8 mouse cellular contexts compared by ENCODE assay signal in genomic region chr1:135781220-135781619, GRCm38 (mm10). TPM values are rescaled to one million over a fixed set of nuclear protein-coding genes. Genes with fewer than 3 reads are reported as not detected.
A peak's percentile ranks its signal among the peaks of the same experiment; 100 is the strongest.
DNase-seq lines count a peak whose midpoint lies in the region; ATAC-seq and TF ChIP-seq lines count a peak whose summit lies in the region.

No protein-coding gene starts in this region.

- peak; percentile 93 for TF ChIP-seq EP300 in heart, adult 2 months (IDR thresholded peaks at IDR 0.05; ENCODE audit: insufficient read depth, low read depth, low read length)

- H3K27ac ChIP-seq in heart, adult 2 months: no peak overlapping the region
- H3K27ac ChIP-seq in kidney, adult 2 months (ENCODE audit: insufficient read depth, low read depth, low read length): no peak overlapping the region
- H3K27ac ChIP-seq in limb, embryonic 12.5 days: no peak overlapping the region
- no peak overlapping the region for H3K27ac ChIP-seq in stomach, embryonic 16.5 days (ENCODE audit: low read length)

- intact Hi-C loops in heart, adult 2 months (cut with DNase I): loop anchor here (1.0 kb wide), 2 partner anchors 28 to 62 kb away; no protein-coding TSS in a partner anchor

- TF ChIP-seq POLR2A in heart, adult 2 months (IDR thresholded peaks at IDR 0.05; ENCODE audit: insufficient read depth, low read depth, low read length): no peak
- TF ChIP-seq POLR2A in kidney, adult 2 months (IDR thresholded peaks at IDR 0.05; ENCODE audit: low read depth, low read length): no peak

- TF ChIP-seq CTCF in heart, adult 2 months (IDR thresholded peaks at IDR 0.05): peak; percentile 89
- peak; percentile 96 for TF ChIP-seq CTCF in kidney, adult 2 months (conservative IDR thresholded peaks at IDR 0.05; ENCODE audit: insufficient read depth, insufficient read length, low read depth, low read length)

- peak; percentile 64 for ATAC-seq in limb, embryonic 12.5 days (ENCODE audit: insufficient number of reproducible peaks, insufficient read depth, low FRiP score, low TSS enrichment, low read depth)
- ATAC-seq in stomach, embryonic 16.5 days (ENCODE audit: insufficient read depth, low FRiP score): peak; percentile 59

- H3K79me2 ChIP-seq in heart, adult 2 months (replicated peaks; ENCODE audit: control insufficient read depth, insufficient read depth, low read length): no peaks in the 10 kb centered on the region

- H3K27me3 ChIP-seq in heart, adult 2 months (ENCODE audit: control insufficient read depth, insufficient read depth, low read length): no peaks in the 10 kb centered on the region
- no peaks in the 10 kb centered on the region for H3K27me3 ChIP-seq in kidney, adult 2 months (replicated peaks; ENCODE audit: control insufficient read depth, insufficient read depth, low read length)
- no peaks in the 10 kb centered on the region for H3K27me3 ChIP-seq in limb, embryonic 12.5 days
- H3K27me3 ChIP-seq in stomach, embryonic 16.5 days (ENCODE audit: control insufficient read depth, insufficient read depth, low read length): no peaks in the 10 kb centered on the region

- DNase-seq in 3T3-L1 (ENCODE audit: low read depth, low spot score): peak; percentile 86
- peak; percentile 74 for DNase-seq in adrenal gland, adult 2 months
- DNase-seq in embryo, embryonic 9.5 days (ENCODE audit: extremely low spot score): peak; percentile 77
- peak; percentile 76 to 86 for DNase-seq in heart, adult 2 months
- DNase-seq in kidney, adult 2 months: peak; percentile 72
- peak; percentile 79 for DNase-seq in naive thymus-derived CD4-positive, alpha-beta T cell, adult 2 months (ENCODE audit: low read depth)

- H3K4me1 ChIP-seq in heart, adult 2 months (ENCODE audit: control insufficient read depth, insufficient read depth, low read length): peaks cover 14% of the 10 kb centered on the region
- H3K4me1 ChIP-seq in kidney, adult 2 months (ENCODE audit: control insufficient read depth, insufficient read depth, low read length): no peaks in the 10 kb centered on the region
- H3K4me1 ChIP-seq in limb, embryonic 12.5 days (replicated peaks): peaks cover 21% of the 10 kb centered on the region
- peaks cover 22% of the 10 kb centered on the region for H3K4me1 ChIP-seq in stomach, embryonic 16.5 days (ENCODE audit: control insufficient read depth, insufficient read depth, low read length)

- H3K4me3 ChIP-seq in heart, adult 2 months: no peak overlapping the region
- H3K4me3 ChIP-seq in kidney, adult 2 months (ENCODE audit: insufficient read depth, low read depth, low read length): no peak overlapping the region
- no peak overlapping the region for H3K4me3 ChIP-seq in limb, embryonic 12.5 days (replicated peaks)
- no peak overlapping the region for H3K4me3 ChIP-seq in stomach, embryonic 16.5 days (replicated peaks; ENCODE audit: low read length)

- H3K4me2 ChIP-seq in limb, embryonic 12.5 days: no peak overlapping the region
- no peak overlapping the region for H3K4me2 ChIP-seq in stomach, embryonic 16.5 days (ENCODE audit: low read depth, low read length)

- no peak overlapping the region for H3K9ac ChIP-seq in heart, adult 2 months (ENCODE audit: low read depth, low read length)
- no peak overlapping the region for H3K9ac ChIP-seq in limb, embryonic 12.5 days (replicated peaks)
- H3K9ac ChIP-seq in stomach, embryonic 16.5 days (ENCODE audit: low read length): 0 out of 2 replicates have a peak overlapping the region, but pooled peaks have one; percentile 32

- no peaks in the 10 kb centered on the region for H3K9me3 ChIP-seq in limb, embryonic 12.5 days
- H3K9me3 ChIP-seq in stomach, embryonic 16.5 days (replicated peaks; ENCODE audit: control insufficient read depth, low read length): no peaks in the 10 kb centered on the region

- no peaks in the 10 kb centered on the region for H3K36me3 ChIP-seq in heart, adult 2 months (ENCODE audit: control insufficient read depth, insufficient read depth, low read length)
- H3K36me3 ChIP-seq in kidney, adult 2 months (ENCODE audit: control insufficient read depth, insufficient read depth, low read length): no peaks in the 10 kb centered on the region
- no peaks in the 10 kb centered on the region for H3K36me3 ChIP-seq in limb, embryonic 12.5 days
- no peaks in the 10 kb centered on the region for H3K36me3 ChIP-seq in stomach, embryonic 16.5 days (ENCODE audit: control insufficient read depth, insufficient read depth, low read length)

- WGBS in heart, adult 2 months: 11% methylated on average over 13 of the region's 13 CpGs
- WGBS in kidney, adult 2 months: 13% methylated on average over 13 of the region's 13 CpGs
- 15% methylated on average over 13 of the region's 13 CpGs for WGBS in limb, embryonic 12.5 days
- 14% methylated on average over 13 of the region's 13 CpGs for WGBS in stomach, embryonic 16.5 days

RNA-seq across cellular contexts. Expression of gene Tnni1, which starts 2.0 kb away (rescaled TPM):
- total RNA-seq in adrenal gland, adult 2 months (2021): not detected
- 0.15 and 0.28 TPM in 2 replicates for polyA plus RNA-seq in adrenal gland, adult 2 months (2012; rRNA removed)
- 1 to 10 TPM in 1 of 2 experiments, under 1 TPM in 1; 0.84 to 1.1 TPM for total RNA-seq in heart, adult 2 months (2021)
- 1.3 and 2.5 TPM in 2 replicates for polyA plus RNA-seq in heart, adult 2 months (2012; rRNA removed)
- 5.8 TPM in 1 of 2 replicates, not detected in the other for polyA plus RNA-seq in kidney, adult 2 months (2012; rRNA removed)
- polyA plus RNA-seq in limb, embryonic 12.5 days (2016; fragmentation: Nextera tagmentation; extraction: Ambion mirVana): 89.0 and 101 TPM in 2 replicates
- polyA plus RNA-seq in stomach, embryonic 16.5 days (2015; fragmentation: Nextera tagmentation; extraction: Ambion mirVana): 6.2 and 84.9 TPM in 2 replicates

RNA-seq across cellular contexts. Expression of gene Phlda3, which starts 15.3 kb away (rescaled TPM):
- 10 to 100 TPM; 35.1 to 83.1 TPM for total RNA-seq in adrenal gland, adult 2 months (2021)
- polyA plus RNA-seq in adrenal gland, adult 2 months (2012; rRNA removed): 119 and 180 TPM in 2 replicates
- 10 to 100 TPM in 1 of 2 experiments, 1 to 10 TPM in 1; 8.4 to 11.5 TPM for total RNA-seq in heart, adult 2 months (2021)
- polyA plus RNA-seq in heart, adult 2 months (2012; rRNA removed): 23.3 and 36.8 TPM in 2 replicates
- polyA plus RNA-seq in kidney, adult 2 months (2012; rRNA removed): 37.2 and 40.0 TPM in 2 replicates
- 43.6 and 43.7 TPM in 2 replicates for polyA plus RNA-seq in limb, embryonic 12.5 days (2016; fragmentation: Nextera tagmentation; extraction: Ambion mirVana)
- 77.4 and 80.5 TPM in 2 replicates for polyA plus RNA-seq in stomach, embryonic 16.5 days (2015; fragmentation: Nextera tagmentation; extraction: Ambion mirVana)

RNA-seq across cellular contexts. Expression of gene Lad1, which starts 37.2 kb away (rescaled TPM):
- total RNA-seq in adrenal gland, adult 2 months (2021): under 1 TPM; 0.14 to 0.17 TPM
- polyA plus RNA-seq in adrenal gland, adult 2 months (2012; rRNA removed): 0.38 and 0.40 TPM in 2 replicates
- 1 to 10 TPM; 7.2 to 7.3 TPM for total RNA-seq in heart, adult 2 months (2021)
- 13.2 and 16.2 TPM in 2 replicates for polyA plus RNA-seq in heart, adult 2 months (2012; rRNA removed)
- polyA plus RNA-seq in kidney, adult 2 months (2012; rRNA removed): 114 and 145 TPM in 2 replicates
- polyA plus RNA-seq in limb, embryonic 12.5 days (2016; fragmentation: Nextera tagmentation; extraction: Ambion mirVana): 5.2 and 5.3 TPM in 2 replicates
- 109 and 142 TPM in 2 replicates for polyA plus RNA-seq in stomach, embryonic 16.5 days (2015; fragmentation: Nextera tagmentation; extraction: Ambion mirVana)

RNA-seq across cellular contexts. Expression of gene Tnnt2, which starts 54.9 kb away (rescaled TPM):
- 1 to 10 TPM; 3.1 to 5.7 TPM for total RNA-seq in adrenal gland, adult 2 months (2021)
- polyA plus RNA-seq in adrenal gland, adult 2 months (2012; rRNA removed): 0.66 and 1.00 TPM in 2 replicates
- 1,000 to 10,000 TPM; 8,290 to 9,301 TPM for total RNA-seq in heart, adult 2 months (2021)
- polyA plus RNA-seq in heart, adult 2 months (2012; rRNA removed): 3,392 and 4,661 TPM in 2 replicates
- 0.44 and 1.0 TPM in 2 replicates for polyA plus RNA-seq in kidney, adult 2 months (2012; rRNA removed)
- 36.0 and 40.6 TPM in 2 replicates for polyA plus RNA-seq in limb, embryonic 12.5 days (2016; fragmentation: Nextera tagmentation; extraction: Ambion mirVana)
- 40.8 and 48.4 TPM in 2 replicates for polyA plus RNA-seq in stomach, embryonic 16.5 days (2015; fragmentation: Nextera tagmentation; extraction: Ambion mirVana)
